Mouse (Mus musculus) lung, adult 18-20 months (tissue): Measurements from ENCODE around the gene Foxp1.

Experiments
- DNase-seq, 2 experiments: peaks; one replicate each; pipeline ENCODE4 v3.0.0; 2022; ENCODE audit warnings: mixed read lengths in 2 of 2

The Foxp1 gene

GRCm38 (mm10) chr6:99007542-99007941 lies 515.0 kb downstream of the Foxp1 start:
- DNase-seq: peak; percentile 50 to 54

DNA sequence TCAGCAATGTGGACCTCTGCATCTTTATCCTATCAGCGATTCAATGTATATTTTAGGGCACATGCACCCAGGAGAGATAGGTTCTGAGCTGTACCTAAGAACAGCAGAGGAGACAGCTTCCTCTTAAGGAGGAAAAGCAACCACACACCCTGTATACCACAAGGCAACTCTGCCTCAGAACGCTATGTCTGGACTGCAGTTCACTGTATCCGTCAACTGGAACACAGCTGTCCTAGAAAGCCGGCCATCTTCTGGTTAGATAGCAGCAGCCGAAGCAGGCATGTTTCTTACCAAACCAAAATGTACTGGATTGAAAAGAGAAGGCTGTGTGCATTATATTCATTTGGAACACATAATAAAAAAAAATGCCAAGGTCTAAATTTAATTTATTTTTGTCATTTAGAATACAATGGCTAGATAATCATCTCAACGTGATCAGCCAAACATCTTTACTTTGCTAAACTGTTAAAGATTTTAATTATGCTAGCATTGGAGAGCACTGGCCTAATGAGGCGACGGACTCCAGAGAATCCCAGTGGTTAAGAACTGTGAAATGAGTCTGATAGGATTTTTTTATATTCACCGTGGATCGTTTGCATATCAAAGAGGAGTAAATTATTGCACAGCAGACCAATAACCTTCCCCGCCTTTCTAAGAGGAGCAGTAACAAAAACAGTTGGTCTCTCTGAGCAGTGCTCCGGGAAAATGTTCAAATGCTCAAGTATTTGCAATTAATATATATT lies 518.1 kb downstream of the Foxp1 start:
- no peak for DNase-seq

- no peak for DNase-seq
Observed at GRCm38 (mm10) chr6:99003108-99003709, 519.3 kb downstream of the Foxp1 start.

DNA sequence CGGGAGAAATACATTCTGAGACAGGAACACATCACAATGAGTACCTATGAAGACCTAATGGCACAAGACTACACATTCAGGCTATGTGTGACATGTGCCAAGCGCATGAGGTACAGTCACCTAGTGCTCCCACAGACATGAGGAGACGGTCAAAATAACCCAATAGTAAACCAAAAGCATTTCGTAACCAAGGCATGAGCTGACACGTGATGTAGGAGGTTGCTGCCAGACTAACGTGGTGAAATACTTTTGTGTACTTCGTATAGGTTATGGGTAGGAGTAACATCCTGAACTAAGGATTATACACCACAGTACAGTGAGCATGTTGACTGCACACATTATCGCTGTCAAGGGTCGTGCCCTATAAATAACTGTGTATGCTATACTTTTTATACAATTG lies 520.9 kb downstream of the Foxp1 start:
- no peak for DNase-seq

GRCm38 (mm10) chr6:98998971-98999932 lies 523.3 kb downstream of the Foxp1 start:
- DNase-seq: peak; percentile 41 to 44

DNA sequence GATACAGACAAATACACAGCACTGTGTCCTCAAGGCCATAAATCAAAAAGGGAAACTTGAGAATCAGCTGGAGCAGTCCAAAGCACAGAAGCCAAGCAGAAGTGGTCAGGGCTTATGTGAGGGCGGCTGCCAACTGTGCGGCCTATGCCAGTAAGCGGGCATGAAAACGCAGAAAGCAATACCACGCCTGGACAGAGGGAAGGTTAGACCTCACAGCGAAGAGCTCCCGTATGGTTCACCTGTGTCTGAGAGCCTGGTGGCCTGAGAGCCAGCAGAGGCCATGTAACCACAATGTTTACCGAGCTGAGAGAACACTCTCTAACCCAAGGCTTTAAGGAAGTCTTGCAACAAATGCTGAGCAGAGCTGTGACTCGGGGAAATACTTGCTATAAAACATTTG lies 524.8 kb downstream of the Foxp1 start:
- DNase-seq: peak; percentile 37 to 52

GRCm38 (mm10) chr6:98996822-98997221 lies 525.7 kb downstream of the Foxp1 start:
- no peak for DNase-seq

- DNase-seq: no peak
Observed at GRCm38 (mm10) chr6:98996346-98996745, 526.2 kb downstream of the Foxp1 start.

GRCm38 (mm10) chr6:98995681-98996080 lies 526.8 kb downstream of the Foxp1 start:
- no peak for DNase-seq

DNA sequence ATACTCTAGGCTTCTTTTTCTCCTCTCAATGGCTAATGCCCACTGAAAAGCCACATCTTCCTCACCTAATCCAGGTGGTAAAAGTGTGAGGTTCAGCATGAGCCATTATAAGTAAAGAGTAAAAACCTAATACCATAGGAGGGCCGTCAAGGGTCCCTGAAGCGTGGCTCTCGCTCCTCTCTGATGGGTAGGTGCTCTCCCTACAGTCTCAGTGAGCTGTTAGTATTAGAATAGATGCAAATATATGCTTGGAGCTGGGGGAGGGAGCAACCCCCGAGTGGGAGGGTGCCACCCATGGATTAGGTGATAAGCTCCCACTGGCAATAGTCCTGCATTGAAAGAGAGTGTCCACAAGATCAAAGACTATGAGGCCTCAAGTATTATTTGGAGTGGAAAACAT lies 527.6 kb downstream of the Foxp1 start:
- DNase-seq: no peak

DNA sequence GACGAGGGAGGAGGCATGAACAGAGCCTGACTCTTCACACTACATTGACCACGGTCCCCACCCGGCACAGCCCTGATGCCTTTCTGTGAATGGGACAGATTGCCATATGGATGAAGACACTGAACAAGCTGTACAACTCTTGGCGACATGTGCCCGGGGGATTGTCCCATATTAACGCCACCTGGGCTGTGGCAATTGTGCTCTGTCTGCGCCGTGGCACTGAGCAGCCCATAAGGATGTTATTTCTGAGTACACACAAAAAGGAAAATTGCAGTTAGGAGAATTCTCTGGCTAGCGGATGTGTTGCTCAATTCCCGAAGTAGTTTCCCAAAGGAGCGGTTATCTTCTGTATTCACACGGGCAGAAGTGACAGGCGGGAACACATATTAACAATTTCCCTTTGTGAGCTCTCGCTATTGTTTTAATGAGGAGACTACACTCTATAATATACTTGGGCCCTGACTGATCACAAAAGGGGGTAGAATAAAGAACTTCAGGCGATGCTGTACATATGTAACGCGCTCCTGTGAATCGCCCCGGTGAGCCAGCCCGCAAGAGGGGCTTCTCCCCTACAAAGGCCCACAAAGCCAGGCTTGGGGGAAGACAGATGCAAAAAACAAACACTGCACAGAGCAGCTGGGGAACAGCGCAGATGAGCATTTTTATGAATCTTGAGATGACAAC lies 528.3 kb downstream of the Foxp1 start:
- DNase-seq: no peak

DNA sequence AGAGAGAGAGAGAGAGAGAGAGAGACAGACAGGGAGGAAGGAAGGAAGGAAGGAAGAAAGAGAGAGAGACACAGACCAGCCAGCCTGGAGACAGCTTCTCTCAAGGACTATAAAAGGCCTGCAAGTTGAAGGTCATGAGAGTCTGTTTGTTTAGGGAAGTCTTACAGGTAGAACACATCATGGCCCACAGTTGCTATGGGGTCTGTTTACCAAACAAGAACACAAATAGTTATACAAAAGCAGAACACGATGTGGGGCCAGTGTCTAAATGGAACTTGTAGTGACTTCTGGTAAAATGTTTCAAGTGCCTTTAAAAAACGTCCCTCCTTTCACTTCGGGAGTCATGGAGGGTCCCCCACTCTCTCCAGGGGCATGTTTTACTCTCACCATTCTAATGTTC lies 529.3 kb downstream of the Foxp1 start:
- DNase-seq: no peak

DNA sequence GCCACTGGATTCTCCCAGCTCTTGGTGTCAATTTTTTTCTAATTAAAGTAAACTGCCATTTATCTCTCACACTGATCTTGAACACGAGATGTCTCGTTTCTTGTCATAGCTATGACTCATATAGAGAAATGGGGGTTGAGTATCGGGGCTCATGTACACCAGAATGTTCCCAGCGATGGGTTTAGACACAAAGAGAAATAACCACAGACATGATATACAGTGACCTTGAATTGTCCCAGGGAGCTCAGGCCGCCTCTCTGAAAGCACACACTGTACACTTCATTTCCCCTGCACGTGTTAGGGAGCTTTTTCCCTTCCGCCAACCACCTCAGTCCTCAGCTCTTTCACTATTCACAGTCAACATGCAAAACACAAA lies 529.8 kb downstream of the Foxp1 start:
- no peak for DNase-seq

GRCm38 (mm10) chr6:98991900-98992771 lies 530.4 kb downstream of the Foxp1 start:
- DNase-seq: no peak

- no peak for DNase-seq
Observed at GRCm38 (mm10) chr6:98987533-98988169, 534.9 kb downstream of the Foxp1 start.

DNA sequence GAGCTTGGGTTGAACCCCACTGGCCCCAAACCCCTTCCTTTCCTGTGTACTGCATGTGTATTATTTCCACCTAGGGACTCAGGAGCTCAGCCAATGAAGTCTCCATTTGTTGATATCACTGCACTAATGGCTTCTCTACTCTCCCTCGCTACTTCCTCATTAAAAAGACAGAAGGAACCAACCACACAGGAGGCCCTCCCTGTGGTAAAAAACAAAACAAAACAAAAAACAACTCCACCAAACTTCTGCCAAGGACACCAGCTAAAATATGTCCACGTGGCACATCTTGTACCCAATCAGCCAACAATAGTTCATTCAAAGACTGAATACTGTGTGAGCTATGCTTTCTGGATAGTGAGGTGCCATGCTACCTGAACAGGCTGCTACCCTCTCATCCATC lies 537.1 kb downstream of the Foxp1 start:
- DNase-seq: no peak

- DNase-seq: no peak
Observed at GRCm38 (mm10) chr6:98984626-98985025, 537.9 kb downstream of the Foxp1 start.

GRCm38 (mm10) chr6:98984026-98984425 lies 538.5 kb downstream of the Foxp1 start:
- DNase-seq: no peak

GRCm38 (mm10) chr6:98983311-98983838 lies 539.1 kb downstream of the Foxp1 start:
- no peak for DNase-seq

DNA sequence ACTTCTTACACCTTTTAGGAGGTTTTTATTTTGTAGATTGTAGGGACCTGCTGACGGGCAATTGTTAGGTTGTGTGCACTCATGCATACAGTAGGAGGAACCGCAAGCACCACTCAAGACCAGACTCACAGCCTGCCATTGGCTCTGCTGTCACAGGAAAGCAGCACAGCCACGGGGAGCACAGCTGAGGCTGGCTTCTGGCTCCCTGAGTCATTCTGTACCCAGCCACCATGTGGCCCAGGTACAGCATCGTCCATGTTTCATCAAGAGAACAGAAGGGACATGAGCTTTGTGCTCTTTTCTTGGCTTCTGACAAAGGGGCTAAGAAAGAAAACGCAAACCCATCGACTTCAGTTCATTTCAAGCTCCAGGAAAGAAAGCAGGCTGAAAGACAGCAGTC lies 541.3 kb downstream of the Foxp1 start:
- no peak for DNase-seq

DNA sequence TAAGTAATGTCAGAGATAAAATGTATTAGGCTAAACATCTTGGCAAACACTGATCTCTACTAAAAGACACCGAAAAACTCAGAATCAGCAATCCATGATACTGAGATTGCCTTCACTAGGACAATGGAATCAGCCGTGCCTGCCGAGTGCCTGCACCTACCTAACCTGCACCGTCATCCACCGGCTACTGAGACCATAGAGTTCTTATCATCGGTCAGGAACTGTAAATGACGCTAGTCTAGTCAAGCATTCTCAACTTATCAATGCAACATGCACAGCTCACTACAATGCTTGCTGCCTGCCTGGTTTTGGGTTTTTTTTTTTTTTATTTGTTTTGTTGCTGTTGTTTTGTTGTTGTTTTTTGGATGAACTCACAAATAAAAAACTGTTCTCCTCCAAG lies 542.1 kb downstream of the Foxp1 start:
- DNase-seq: no peak
